Mouse (Mus musculus) liver, embryonic 12.5 days (tissue): ENCODE measurements around the gene Bloc1s3. TPM values are rescaled to one million over a fixed set of nuclear protein-coding genes. Genes with fewer than 3 reads are reported as not detected.

Source experiments
- ATAC-seq: fragments of 200-750 bp; cut with Nextera tagmentation; 2 replicates; pipeline ENCODE4 v1.8.0; 2017; ENCODE audit warnings: moderate number of reproducible peaks, mild to moderate bottlenecking, moderate library complexity
- H3K27ac ChIP-seq: fragments of 300-500 bp; sonication (generic); 2 replicates; pipeline ENCODE4 v1.5.1; 2016; ENCODE audit warnings: mild to moderate bottlenecking
- H3K27me3 ChIP-seq: fragments of 300-500 bp; sonication (generic); replicated peaks from 2 replicates; pipeline ENCODE4 v1.6.1; 2016; ENCODE audit warnings: mild to moderate bottlenecking, moderate library complexity
- H3K36me3 ChIP-seq: fragments of 300-500 bp; sonication (generic); 2 replicates; pipeline ENCODE4 v1.6.1; 2016; ENCODE audit warnings: mild to moderate bottlenecking, moderate library complexity
- H3K4me1 ChIP-seq: fragments of 300-500 bp; sonication (generic); 2 replicates; pipeline ENCODE4 v1.6.1; 2016
- H3K4me2 ChIP-seq: fragments of 300-500 bp; sonication (generic); 2 replicates; pipeline ENCODE4 v1.6.1; 2016; ENCODE audit warnings: mild to moderate bottlenecking, moderate library complexity
- H3K4me3 ChIP-seq: fragments of 300-500 bp; sonication (generic); 2 replicates; pipeline ENCODE4 v1.5.1; 2016; ENCODE audit warnings: mild to moderate bottlenecking, moderate library complexity
- H3K9ac ChIP-seq: fragments of 300-500 bp; sonication (generic); 2 replicates; pipeline ENCODE4 v1.6.1; 2016; ENCODE audit warnings: mild to moderate bottlenecking, moderate library complexity
- H3K9me3 ChIP-seq: fragments of 300-500 bp; sonication (generic); replicated peaks from 2 replicates; pipeline ENCODE4 v1.6.1; 2016; ENCODE audit warnings: mild to moderate bottlenecking, moderate library complexity
- WGBS: fragments of 180-500 bp; shearing (Covaris S2); methylation state at CpG from one replicate; pipeline ENCODE4 v1.1.7; 2016; ENCODE audit not compliant: insufficient replicate concordance; 5-methylcytosine and 5-hydroxymethylcytosine counted together
- polyA plus RNA-seq: library from polyadenylated mRNA; unstranded; fragments of >200 nt; fragmentation: Nextera tagmentation; extraction: Ambion mirVana; gene quantifications from 2 replicates; pipeline ENCODE4 v1.2.1, GENCODE M21; 2016

Bloc1s3 gene
- polyA plus RNA-seq, 1 experiment from 2014 or later = 2.1 TPM

GRCm38 (mm10) chr7:19470308-19470707 is 37.9 kb downstream of the Bloc1s3 start:
- ATAC-seq = no peak
- H3K27ac ChIP-seq = no peak overlapping the region
- no peak overlapping the region for H3K9ac ChIP-seq
- no peak overlapping the region for H3K4me3 ChIP-seq
- 45% methylated on average over 14 of the region's 14 CpGs for WGBS
- H3K4me2 ChIP-seq = peak overlapping the region; percentile 18; the same call in 1 of the 2 replicates
- peaks cover 51% of the 10 kb centered on the region for H3K4me1 ChIP-seq
- peaks cover 71% of the 10 kb centered on the region for H3K27me3 ChIP-seq
- no peaks in the 10 kb centered on the region for H3K9me3 ChIP-seq
- H3K36me3 ChIP-seq = peaks cover 5% of the 10 kb centered on the region; the same call in 1 of the 2 replicates

DNA sequence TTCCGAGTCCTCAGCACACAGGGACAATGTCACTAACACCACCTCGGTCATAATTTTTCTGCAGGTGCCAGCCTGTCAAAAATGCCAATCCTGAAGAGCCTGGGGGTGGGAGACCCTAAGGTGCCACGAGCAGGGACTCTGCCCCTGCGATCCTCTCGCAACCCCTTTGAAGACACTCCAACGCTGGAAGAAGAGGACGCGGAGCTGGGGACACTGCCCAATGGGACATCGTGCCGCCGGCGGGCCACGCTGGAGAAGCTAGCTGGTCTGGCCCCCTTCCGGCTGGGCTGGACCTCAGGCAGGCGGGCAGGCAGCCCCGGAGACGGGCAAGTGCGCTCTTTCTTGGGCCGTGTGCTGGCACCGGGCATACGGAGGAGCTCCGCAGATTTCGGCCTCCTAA is 38.8 kb downstream of the Bloc1s3 start:
- no peak overlapping the region for H3K4me3 ChIP-seq
- no peak overlapping the region for H3K9ac ChIP-seq
- H3K4me1 ChIP-seq = peaks cover 57% of the 10 kb centered on the region
- no peak for ATAC-seq
- H3K27ac ChIP-seq = no peak overlapping the region
- WGBS = 72% methylated on average over 23 of the region's 23 CpGs
- no peaks in the 10 kb centered on the region for H3K9me3 ChIP-seq
- H3K27me3 ChIP-seq = peaks cover 71% of the 10 kb centered on the region
- H3K4me2 ChIP-seq = no peak overlapping the region
- H3K36me3 ChIP-seq = no peaks in the 10 kb centered on the region

DNA sequence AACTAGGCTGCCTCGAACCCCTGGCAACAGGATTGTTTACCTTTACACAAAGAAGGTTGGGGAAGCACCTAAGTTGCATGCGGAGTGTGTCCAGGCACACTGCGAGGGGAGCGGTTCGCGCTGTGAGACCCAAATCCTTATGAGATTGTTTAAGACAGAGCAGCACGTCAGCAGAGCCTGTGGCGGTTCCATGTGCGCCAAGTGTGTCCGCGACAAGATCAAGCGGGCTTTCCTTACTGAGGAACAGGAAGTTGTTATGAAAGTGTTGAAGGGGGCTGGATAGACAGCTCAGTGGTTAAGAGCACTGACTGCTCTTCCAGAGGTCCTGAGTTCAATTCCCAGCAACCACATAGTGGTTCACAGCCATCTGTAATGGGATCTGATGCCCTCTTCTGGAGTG is 39.9 kb downstream of the Bloc1s3 start:
- peaks cover 50% of the 10 kb centered on the region for H3K4me1 ChIP-seq
- ATAC-seq = no peak
- H3K4me3 ChIP-seq = no peak overlapping the region
- WGBS = 60% methylated on average over 12 of the region's 12 CpGs
- 0 out of 2 replicates have a peak overlapping the region, but pooled peaks have one; percentile 33 for H3K27ac ChIP-seq
- no peaks in the 10 kb centered on the region for H3K9me3 ChIP-seq
- H3K27me3 ChIP-seq = peaks cover 59% of the 10 kb centered on the region
- no peak overlapping the region for H3K9ac ChIP-seq
- H3K4me2 ChIP-seq = peak overlapping the region; percentile 8; the same call in 1 of the 2 replicates
- H3K36me3 ChIP-seq = no peaks in the 10 kb centered on the region

DNA sequence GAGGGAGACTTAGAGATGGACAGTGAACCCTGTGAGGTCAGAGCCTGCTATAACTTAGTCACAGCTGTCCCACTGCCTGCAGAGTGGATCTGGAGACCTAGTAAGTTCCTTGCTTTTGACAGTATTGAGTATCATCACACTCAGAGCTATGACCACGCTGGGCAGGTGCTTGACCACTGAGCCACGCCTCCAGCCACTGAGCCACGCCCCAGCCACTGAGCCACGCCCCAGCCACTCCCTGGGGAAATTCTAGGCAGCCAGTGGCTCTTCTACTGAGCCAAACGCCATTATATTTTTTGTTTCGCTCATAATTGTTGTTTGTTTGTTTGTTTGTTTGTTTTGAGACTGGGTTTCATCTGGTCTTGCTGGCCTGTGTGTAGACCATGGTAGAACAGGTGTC is 40.5 kb downstream of the Bloc1s3 start:
- Histone ChIP-seq H3K4me3 (no peak overlapping the region), H3K9me3 (no peaks in the 10 kb centered on the region), H3K27me3 (peaks cover 53% of the 10 kb centered on the region), H3K4me2 (no peak overlapping the region), H3K4me1 (peaks cover 50% of the 10 kb centered on the region), H3K27ac (no peak overlapping the region), H3K9ac (no peak overlapping the region), H3K36me3 (no peaks in the 10 kb centered on the region)
- WGBS = 26% methylated on average over 6 of the region's 6 CpGs
- no peak for ATAC-seq

- no peak overlapping the region for H3K4me2 ChIP-seq
- ATAC-seq = no peak
- peaks cover 43% of the 10 kb centered on the region for H3K27me3 ChIP-seq
- no peaks in the 10 kb centered on the region for H3K9me3 ChIP-seq
- H3K9ac ChIP-seq = no peak overlapping the region
- H3K4me1 ChIP-seq = peaks cover 56% of the 10 kb centered on the region
- H3K4me3 ChIP-seq = no peak overlapping the region
- WGBS = 57% methylated on average over 5 of the region's 5 CpGs
- no peaks in the 10 kb centered on the region for H3K36me3 ChIP-seq
- H3K27ac ChIP-seq = peak overlapping the region; percentile 33; the same call in 1 of the 2 replicates
Observed at GRCm38 (mm10) chr7:19466602-19467145, 41.5 kb downstream of the Bloc1s3 start.

- Histone ChIP-seq H3K27ac (peak overlapping the region; percentile 37; the same call in 1 of the 2 replicates), H3K9ac (peak overlapping the region; percentile 28; the same call in 1 of the 2 replicates), H3K4me3 (peak overlapping the region; percentile 34), H3K36me3 (no peaks in the 10 kb centered on the region), H3K4me1 (peaks cover 60% of the 10 kb centered on the region), H3K27me3 (peaks cover 28% of the 10 kb centered on the region), H3K9me3 (no peaks in the 10 kb centered on the region), H3K4me2 (peak overlapping the region; percentile 43)
- WGBS = 11% methylated on average over 22 of the region's 22 CpGs
- no peak for ATAC-seq
Observed at GRCm38 (mm10) chr7:19464367-19465307, 43.5 kb downstream of the Bloc1s3 start.

GRCm38 (mm10) chr7:19462884-19463381 is 45.2 kb downstream of the Bloc1s3 start, which contains the start of gene Exoc3l2:
TSS of gene Exoc3l2 (plus strand) at chr7:19463331.
- H3K9ac ChIP-seq = peak within 1 kb of the TSS; percentile 13

GRCm38 (mm10) chr7:19462443-19462842 is 45.7 kb downstream of the Bloc1s3 start:
- Histone ChIP-seq H3K27ac (no peak overlapping the region), H3K4me3 (0 out of 2 replicates have a peak overlapping the region, but pooled peaks have one; percentile 31), H3K9me3 (no peaks in the 10 kb centered on the region), H3K27me3 (peaks cover 18% of the 10 kb centered on the region), H3K4me1 (peaks cover 66% of the 10 kb centered on the region), H3K4me2 (peak overlapping the region; percentile 43), H3K36me3 (no peaks in the 10 kb centered on the region), H3K9ac (0 out of 2 replicates have a peak overlapping the region, but pooled peaks have one; percentile 13)
- ATAC-seq = no peak
- 21% methylated on average over 4 of the region's 4 CpGs for WGBS

More at GRCm38 (mm10) chr7:19462884-19463381, 45.2 kb downstream of the Bloc1s3 start, which contains the start of gene Exoc3l2:
- Histone ChIP-seq H3K9me3 (no peaks in the 10 kb centered on the region), H3K4me1 (peaks cover 66% of the 10 kb centered on the region), H3K27ac (peak within 1 kb of the TSS; percentile 57; the same call in 1 of the 2 replicates), H3K4me3 (peak within 1 kb of the TSS; percentile 34), H3K27me3 (peaks cover 18% of the 10 kb centered on the region), H3K4me2 (peak within 1 kb of the TSS; percentile 43), H3K36me3 (no peaks in the 10 kb centered on the region)
- 13% methylated on average over 6 of the region's 6 CpGs for WGBS
- peak; percentile 8; the same call in 1 of the 2 replicates for ATAC-seq

- H3K9ac ChIP-seq = no peak overlapping the region
- H3K9me3 ChIP-seq = no peaks in the 10 kb centered on the region
- H3K27ac ChIP-seq = no peak overlapping the region
- peaks cover 18% of the 10 kb centered on the region for H3K27me3 ChIP-seq
- peak overlapping the region; percentile 23; the same call in 1 of the 2 replicates for H3K4me2 ChIP-seq
- WGBS = 12% methylated on average over 6 of the region's 6 CpGs
- peaks cover 74% of the 10 kb centered on the region for H3K4me1 ChIP-seq
- H3K36me3 ChIP-seq = no peaks in the 10 kb centered on the region
- H3K4me3 ChIP-seq = no peak overlapping the region
- ATAC-seq = no peak
Observed at GRCm38 (mm10) chr7:19461488-19461887, 46.7 kb downstream of the Bloc1s3 start.

DNA sequence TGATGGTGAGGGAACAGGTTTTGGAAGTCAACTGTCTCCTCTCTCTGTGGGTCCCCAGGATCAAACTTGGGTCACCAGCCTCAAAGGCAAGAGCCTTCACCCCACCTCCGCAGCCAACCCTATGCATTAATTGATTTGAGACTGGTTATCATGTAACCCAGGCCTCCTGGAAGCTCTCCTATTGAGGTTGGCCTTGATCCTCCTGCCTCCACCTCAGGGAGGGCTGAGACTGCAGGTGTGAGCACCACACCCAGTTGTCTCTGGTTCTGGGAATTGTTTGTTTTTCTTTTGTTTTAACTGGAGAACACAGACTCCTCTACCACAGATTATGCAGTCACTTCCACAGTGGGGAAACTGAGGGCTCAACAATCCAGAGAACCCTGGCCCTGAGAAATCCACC is 47.7 kb downstream of the Bloc1s3 start:
- Histone ChIP-seq H3K4me3 (no peak overlapping the region), H3K4me2 (no peak overlapping the region), H3K4me1 (peaks cover 79% of the 10 kb centered on the region), H3K27me3 (peaks cover 10% of the 10 kb centered on the region), H3K27ac (no peak overlapping the region), H3K36me3 (peaks cover 7% of the 10 kb centered on the region; the same call in 1 of the 2 replicates), H3K9me3 (no peaks in the 10 kb centered on the region), H3K9ac (no peak overlapping the region)
- no peak for ATAC-seq
- WGBS = 71% methylated on average over 1 of the region's 1 CpGs

DNA sequence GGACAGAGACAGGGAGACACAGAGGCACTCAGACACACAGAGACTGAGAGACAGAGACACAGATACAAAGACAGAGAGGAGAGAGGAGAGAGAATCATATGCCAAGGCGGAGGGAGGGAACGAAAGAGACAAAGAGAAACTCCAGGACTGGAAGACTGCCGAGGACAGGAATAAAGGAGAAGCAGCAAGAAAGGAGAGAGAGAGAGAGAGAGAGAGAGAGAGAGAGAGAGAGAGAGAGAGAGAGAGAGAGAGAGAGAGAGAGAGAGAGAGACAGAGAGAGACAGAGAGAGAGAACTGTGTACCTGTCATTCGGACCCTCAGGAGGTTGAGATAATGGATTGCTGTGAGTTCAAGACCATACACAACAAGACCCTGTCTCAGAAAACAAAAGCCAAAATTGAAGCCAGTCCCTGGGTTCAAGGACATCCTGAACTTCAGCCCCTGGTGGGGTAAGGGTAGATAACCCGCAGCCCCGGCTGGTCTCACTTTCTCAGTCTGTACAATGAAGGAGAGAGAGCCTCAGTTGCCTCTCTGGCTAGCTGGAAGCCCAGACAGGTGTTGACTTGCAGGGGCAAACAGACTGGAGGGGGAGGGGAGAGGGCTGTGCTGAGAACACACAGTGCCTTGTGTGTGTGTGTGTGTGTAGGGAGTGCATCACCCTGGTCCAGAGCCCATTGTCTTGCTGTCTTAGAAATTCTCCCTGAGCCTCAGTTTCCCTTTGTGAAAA is 48.9 kb downstream of the Bloc1s3 start:
- ATAC-seq = no peak
- Histone ChIP-seq H3K4me2 (peak overlapping the region; percentile 97), H3K9me3 (no peaks in the 10 kb centered on the region), H3K4me1 (peaks cover 74% of the 10 kb centered on the region), H3K36me3 (peaks cover 7% of the 10 kb centered on the region; the same call in 1 of the 2 replicates), H3K27me3 (no peaks in the 10 kb centered on the region; the same call in 1 of the 2 replicates), H3K4me3 (peak overlapping the region; percentile 92), H3K9ac (peak overlapping the region; percentile 87), H3K27ac (peak overlapping the region; percentile 76; the same call in 1 of the 2 replicates)
- 33% methylated on average over 6 of the region's 6 CpGs for WGBS
